Mouse (Mus musculus): ENCODE results near the gene Olfr311. TPM values are rescaled to one million over a fixed set of nuclear protein-coding genes. Genes with fewer than 3 reads are reported as not detected.

The Olfr311 gene
- polyA plus RNA-seq, 1 experiment from 2014 or later = not detected

Other genes starting within 250 kb of the Olfr311 start
- not detected in 2 replicates for gene Olfr324, start 244.1 kb upstream of the Olfr311 start, polyA plus RNA-seq (2015; fragmentation: Nextera tagmentation; extraction: Ambion mirVana)
- not detected in 2 replicates for gene 2210407C18Rik, start 223.2 kb upstream of the Olfr311 start, polyA plus RNA-seq (2015; fragmentation: Nextera tagmentation; extraction: Ambion mirVana)
- gene Olfr323, start 208.8 kb upstream of the Olfr311 start, polyA plus RNA-seq (2015; fragmentation: Nextera tagmentation; extraction: Ambion mirVana) = not detected in 2 replicates
- gene Trim58, start 198.8 kb upstream of the Olfr311 start, polyA plus RNA-seq (2015; fragmentation: Nextera tagmentation; extraction: Ambion mirVana) = not detected in 2 replicates
- gene Olfr322, start 180.5 kb upstream of the Olfr311 start, polyA plus RNA-seq (2015; fragmentation: Nextera tagmentation; extraction: Ambion mirVana) = not detected in 2 replicates
- gene Olfr320, start 158.2 kb upstream of the Olfr311 start, polyA plus RNA-seq (2015; fragmentation: Nextera tagmentation; extraction: Ambion mirVana) = not detected in 2 replicates
- gene Olfr319, start 140.1 kb upstream of the Olfr311 start, polyA plus RNA-seq (2015; fragmentation: Nextera tagmentation; extraction: Ambion mirVana) = 0.19 TPM in 1 of 2 replicates, not detected in the other
- not detected in 2 replicates for gene Olfr318, start 115.2 kb upstream of the Olfr311 start, polyA plus RNA-seq (2015; fragmentation: Nextera tagmentation; extraction: Ambion mirVana)
- gene Olfr317, start 100.0 kb upstream of the Olfr311 start, polyA plus RNA-seq (2015; fragmentation: Nextera tagmentation; extraction: Ambion mirVana) = 0.06 and 0.10 TPM in 2 replicates
- gene Olfr316, start 86.5 kb upstream of the Olfr311 start, polyA plus RNA-seq (2015; fragmentation: Nextera tagmentation; extraction: Ambion mirVana) = 0.08 TPM in 1 of 2 replicates, not detected in the other
- gene Olfr315, start 66.1 kb upstream of the Olfr311 start, polyA plus RNA-seq (2015; fragmentation: Nextera tagmentation; extraction: Ambion mirVana) = not detected in 2 replicates
- not detected in 2 replicates for gene Olfr314, start 56.3 kb upstream of the Olfr311 start, polyA plus RNA-seq (2015; fragmentation: Nextera tagmentation; extraction: Ambion mirVana)
- 4.9 and 8.4 TPM in 2 replicates for gene Fam183b, start 37.3 kb upstream of the Olfr311 start, polyA plus RNA-seq (2015; fragmentation: Nextera tagmentation; extraction: Ambion mirVana)
- not detected in 2 replicates for gene Olfr313, start 24.3 kb upstream of the Olfr311 start, polyA plus RNA-seq (2015; fragmentation: Nextera tagmentation; extraction: Ambion mirVana)
- gene Olfr312, start 10.0 kb upstream of the Olfr311 start, polyA plus RNA-seq (2015; fragmentation: Nextera tagmentation; extraction: Ambion mirVana) = not detected in 2 replicates
- gene Gm12258, start 7.9 kb downstream of the Olfr311 start, polyA plus RNA-seq (2015; fragmentation: Nextera tagmentation; extraction: Ambion mirVana) = 22.9 TPM in 2 replicates
- gene 2810021J22Rik, start 28.0 kb downstream of the Olfr311 start, polyA plus RNA-seq (2015; fragmentation: Nextera tagmentation; extraction: Ambion mirVana) = 11.5 and 11.6 TPM in 2 replicates
- 5.9 and 7.0 TPM in 2 replicates for gene Zfp39, start 65.0 kb downstream of the Olfr311 start, polyA plus RNA-seq (2015; fragmentation: Nextera tagmentation; extraction: Ambion mirVana)
- gene Btnl10, start 78.7 kb downstream of the Olfr311 start, polyA plus RNA-seq (2015; fragmentation: Nextera tagmentation; extraction: Ambion mirVana) = not detected in 2 replicates
- 508 and 517 TPM in 2 replicates for gene Rnf187, start 99.7 kb downstream of the Olfr311 start, polyA plus RNA-seq (2015; fragmentation: Nextera tagmentation; extraction: Ambion mirVana)
- gene Hist3h2ba, start 109.7 kb downstream of the Olfr311 start, polyA plus RNA-seq (2015; fragmentation: Nextera tagmentation; extraction: Ambion mirVana) = 355 and 373 TPM in 2 replicates
- 155 and 160 TPM in 2 replicates for gene Hist3h2a, start 115.4 kb downstream of the Olfr311 start, polyA plus RNA-seq (2015; fragmentation: Nextera tagmentation; extraction: Ambion mirVana)
- 1.9 and 2.7 TPM in 2 replicates for gene Trim17, start 115.4 kb downstream of the Olfr311 start, polyA plus RNA-seq (2015; fragmentation: Nextera tagmentation; extraction: Ambion mirVana)
- 22.6 and 24.8 TPM in 2 replicates for gene Trim11, start 138.8 kb downstream of the Olfr311 start, polyA plus RNA-seq (2015; fragmentation: Nextera tagmentation; extraction: Ambion mirVana)

All from forebrain, embryonic 15.5 days (tissue).